Mouse (Mus musculus) testis, adult 2 months (tissue): ENCODE results near the gene Cacng5. TPM values are rescaled to one million over a fixed set of nuclear protein-coding genes. Genes with fewer than 3 reads are reported as not detected.

Experiments
- H3K27ac ChIP-seq: fragments of 200-500 bp; 2 replicates; pipeline ENCODE4 v1.5.1; 2012; ENCODE audit warnings: low read depth, low read length; ENCODE audit not compliant: control insufficient read depth, insufficient read depth
- H3K27me3 ChIP-seq: fragments of 200-500 bp; 2 replicates; pipeline ENCODE4 v1.6.1; 2012; ENCODE audit warnings: mild to moderate bottlenecking, low read length, moderate library complexity; ENCODE audit not compliant: control insufficient read depth, insufficient read depth
- H3K36me3 ChIP-seq: fragments of 200-500 bp; 2 replicates; pipeline ENCODE4 v1.6.1; 2012; ENCODE audit warnings: mild to moderate bottlenecking, low read length; ENCODE audit not compliant: control insufficient read depth, insufficient read depth
- H3K4me1 ChIP-seq: fragments of 200-500 bp; 2 replicates; pipeline ENCODE4 v1.6.1; 2012; ENCODE audit warnings: low read length; ENCODE audit not compliant: control insufficient read depth, insufficient read depth
- H3K4me3 ChIP-seq: fragments of 200-500 bp; 2 replicates; pipeline ENCODE4 v1.5.1; 2012; ENCODE audit warnings: low read depth, mild to moderate bottlenecking, low read length, moderate library complexity, mixed read lengths; ENCODE audit not compliant: control insufficient read depth
- CTCF ChIP-seq: fragments of 200-500 bp; IDR thresholded peaks from 2 replicates; pipeline ENCODE4 v1.5.1; 2012; ENCODE audit warnings: low read depth, mild to moderate bottlenecking, inconsistent platforms, low read length, moderate library complexity; ENCODE audit not compliant: control insufficient read depth, insufficient read depth, insufficient replicate concordance
- POLR2A ChIP-seq: fragments of 200-500 bp; IDR thresholded peaks from 2 replicates; pipeline ENCODE4 v1.6.1; 2012; ENCODE audit warnings: low read depth, mild to moderate bottlenecking, inconsistent platforms, low read length, moderate library complexity; ENCODE audit not compliant: control insufficient read depth
- polyA plus RNA-seq: library from polyadenylated mRNA; depleted of rRNA; stranded (reverse); fragments of >200 nt; gene quantifications from 2 replicates; pipeline ENCODE4 v1.2.3, GENCODE M21; 2012; rRNA removed

Gene Cacng5
- polyA plus RNA-seq: 8.9 and 9.2 TPM in 2 replicates

GRCm38 (mm10) chr11:107914634-107915226 is at the start of gene Cacng5:
Gene Cacng5, minus strand, starts transcription at chr11:107915055.
- Histone ChIP-seq H3K4me1 (peaks cover 4% of the 10 kb centered on the region), H3K4me3 (peak within 1 kb of the TSS; percentile 62), H3K27me3 (no peaks in the 10 kb centered on the region), H3K36me3 (no peaks in the 10 kb centered on the region), H3K27ac (no peak within 1 kb of the TSS)
- no peak for TF ChIP-seq POLR2A
- TF ChIP-seq CTCF: no peak

- Histone ChIP-seq H3K36me3 (no peaks in the 10 kb centered on the region), H3K27me3 (no peaks in the 10 kb centered on the region), H3K4me3 (no peak overlapping the region), H3K27ac (no peak overlapping the region), H3K4me1 (no peaks in the 10 kb centered on the region)
- TF ChIP-seq CTCF (no peak), POLR2A (no peak)
Measured at GRCm38 (mm10) chr11:107957566-107958350, 42.9 kb upstream of the Cacng5 start.

- Histone ChIP-seq H3K27me3 (no peaks in the 10 kb centered on the region), H3K4me3 (no peak overlapping the region), H3K4me1 (no peaks in the 10 kb centered on the region), H3K27ac (no peak overlapping the region), H3K36me3 (no peaks in the 10 kb centered on the region)
- no peak for TF ChIP-seq POLR2A
- TF ChIP-seq CTCF: no peak
Measured at GRCm38 (mm10) chr11:107955191-107956062, 40.6 kb upstream of the Cacng5 start.

GRCm38 (mm10) chr11:107951431-107951830 is 36.6 kb upstream of the Cacng5 start:
- Histone ChIP-seq H3K27ac (no peak overlapping the region), H3K27me3 (no peaks in the 10 kb centered on the region), H3K36me3 (no peaks in the 10 kb centered on the region), H3K4me3 (no peak overlapping the region), H3K4me1 (no peaks in the 10 kb centered on the region)
- TF ChIP-seq CTCF (no peak), POLR2A (no peak)

- H3K4me3 ChIP-seq: no peak overlapping the region
- H3K4me1 ChIP-seq: no peaks in the 10 kb centered on the region
- H3K27me3 ChIP-seq: no peaks in the 10 kb centered on the region
- no peak for TF ChIP-seq CTCF
- no peak for TF ChIP-seq POLR2A
- H3K36me3 ChIP-seq: no peaks in the 10 kb centered on the region
- no peak overlapping the region for H3K27ac ChIP-seq
Measured at GRCm38 (mm10) chr11:107950658-107951057, 35.8 kb upstream of the Cacng5 start.

- H3K4me3 ChIP-seq: no peak overlapping the region
- no peaks in the 10 kb centered on the region for H3K4me1 ChIP-seq
- no peaks in the 10 kb centered on the region for H3K27me3 ChIP-seq
- no peaks in the 10 kb centered on the region for H3K36me3 ChIP-seq
- no peak overlapping the region for H3K27ac ChIP-seq
- TF ChIP-seq POLR2A (no peak), CTCF (no peak)
Measured at GRCm38 (mm10) chr11:107950211-107950610, 35.4 kb upstream of the Cacng5 start.

- H3K27me3 ChIP-seq: no peaks in the 10 kb centered on the region
- no peak for TF ChIP-seq CTCF
- TF ChIP-seq POLR2A: no peak
- no peak overlapping the region for H3K4me3 ChIP-seq
- H3K27ac ChIP-seq: no peak overlapping the region
- H3K36me3 ChIP-seq: no peaks in the 10 kb centered on the region
- no peaks in the 10 kb centered on the region for H3K4me1 ChIP-seq
Measured at GRCm38 (mm10) chr11:107947951-107948350, 33.1 kb upstream of the Cacng5 start.
